Mouse (Mus musculus) kidney, embryonic 14.5 days (tissue): Measurements from ENCODE around the gene Olfr809. TPM values are rescaled to one million over a fixed set of nuclear protein-coding genes. Genes with fewer than 3 reads are reported as not detected.

Source experiments
- ATAC-seq: fragments of 200-750 bp; cut with Nextera tagmentation; 2 replicates; pipeline ENCODE4 v1.8.0; 2017; ENCODE audit warnings: moderate number of reproducible peaks, mild to moderate bottlenecking, moderate TSS enrichment, moderate library complexity; ENCODE audit not compliant: low FRiP score, low TSS enrichment
- H3K27ac ChIP-seq: fragments of 300-500 bp; sonication (generic); 2 replicates; pipeline ENCODE4 v1.5.1; 2014; ENCODE audit warnings: low read depth, mild to moderate bottlenecking, low read length, moderate library complexity, mixed read lengths
- H3K27me3 ChIP-seq: fragments of 300-500 bp; sonication (generic); 2 replicates; pipeline ENCODE4 v1.6.1; 2014; ENCODE audit warnings: mild to moderate bottlenecking, low read length; ENCODE audit not compliant: control insufficient read depth, insufficient read depth
- H3K36me3 ChIP-seq: fragments of 300-500 bp; sonication (generic); 2 replicates; pipeline ENCODE4 v1.6.1; 2014; ENCODE audit warnings: low read length, mixed read lengths; ENCODE audit not compliant: control insufficient read depth, insufficient read depth
- H3K4me1 ChIP-seq: fragments of 300-500 bp; sonication (generic); 2 replicates; pipeline ENCODE4 v1.6.1; 2014; ENCODE audit warnings: low read length, mixed read lengths; ENCODE audit not compliant: control insufficient read depth, insufficient read depth
- H3K4me2 ChIP-seq: fragments of 300-500 bp; sonication (generic); replicated peaks from 2 replicates; pipeline ENCODE4 v1.6.1; 2014; ENCODE audit warnings: low read depth, mild to moderate bottlenecking, low read length
- H3K4me3 ChIP-seq: fragments of 300-500 bp; sonication (generic); 2 replicates; pipeline ENCODE4 v1.5.1; 2014; ENCODE audit warnings: mild to moderate bottlenecking, low read length
- H3K9ac ChIP-seq: fragments of 300-500 bp; sonication (generic); 2 replicates; pipeline ENCODE4 v1.6.1; 2014; ENCODE audit warnings: low read depth, mild to moderate bottlenecking, low read length, moderate library complexity
- H3K9me3 ChIP-seq: fragments of 300-500 bp; sonication (generic); 2 replicates; pipeline ENCODE4 v1.6.1; 2016; ENCODE audit warnings: low read length; ENCODE audit not compliant: control insufficient read depth
- WGBS: fragments of 180-500 bp; shearing (Covaris S2); extraction: QIAGEN DNeasy Blood & Tissue Kit; methylation state at CpG from one replicate; pipeline ENCODE4 v1.1.7; 2014; 5-methylcytosine and 5-hydroxymethylcytosine counted together
- polyA plus RNA-seq: library from polyadenylated mRNA; unstranded; fragments of >200 nt; fragmentation: Nextera tagmentation; extraction: Ambion mirVana; gene quantifications from 2 replicates; pipeline ENCODE4 v1.2.1, GENCODE M21; 2014

The Olfr809 gene
- not detected in 2 replicates for polyA plus RNA-seq

- ATAC-seq, result no peak
- H3K4me1 ChIP-seq, result no peaks in the 10 kb centered on the region
- no peak within 1 kb of the TSS for H3K9ac ChIP-seq
- no peak within 1 kb of the TSS for H3K4me3 ChIP-seq
- H3K36me3 ChIP-seq, result no peaks in the 10 kb centered on the region
- no peak within 1 kb of the TSS for H3K4me2 ChIP-seq
- H3K9me3 ChIP-seq, result no peaks in the 10 kb centered on the region
- H3K27ac ChIP-seq, result no peak within 1 kb of the TSS
- no peaks in the 10 kb centered on the region for H3K27me3 ChIP-seq
These were observed at the start of gene Olfr809 for GRCm38 (mm10) chr10:129774338-129774737. Gene Olfr809 (plus strand): TSS chr10:129774638.

GRCm38 (mm10) chr10:129729275-129729674, 45.2 kb upstream of the Olfr809 start, which contains the start of gene Olfr805:
Gene Olfr805 (minus strand): TSS chr10:129729375.
- WGBS, result 96% methylated on average over 2 of the region's 2 CpGs
- no peaks in the 10 kb centered on the region for H3K27me3 ChIP-seq
- H3K4me2 ChIP-seq, result no peak within 1 kb of the TSS
- no peak for ATAC-seq
- no peak within 1 kb of the TSS for H3K27ac ChIP-seq
- H3K36me3 ChIP-seq, result no peaks in the 10 kb centered on the region
- H3K4me3 ChIP-seq, result no peak within 1 kb of the TSS
- H3K9ac ChIP-seq, result no peak within 1 kb of the TSS
- no peaks in the 10 kb centered on the region for H3K4me1 ChIP-seq
- H3K9me3 ChIP-seq, result no peaks in the 10 kb centered on the region

DNA sequence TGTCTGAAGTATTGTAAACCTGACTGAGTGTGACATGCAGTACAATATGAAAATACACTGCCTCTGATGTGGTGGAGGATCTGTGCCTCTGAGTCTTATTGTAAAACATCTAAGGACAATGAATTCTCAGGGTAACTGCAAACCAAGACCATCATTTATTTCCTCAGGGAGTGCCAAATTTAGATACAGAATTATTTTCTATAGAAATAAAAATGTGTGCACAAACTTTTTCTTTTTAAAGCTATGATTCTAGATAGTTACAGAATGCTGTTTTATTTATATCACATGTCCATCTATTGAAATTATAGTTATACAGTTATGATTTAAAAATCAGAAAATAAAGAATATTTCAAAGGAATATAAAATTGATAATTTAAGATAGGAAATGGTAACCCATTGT, 32.6 kb upstream of the Olfr809 start, which contains the start of gene Olfr806:
Gene Olfr806 (minus strand): TSS at position 101 of the 400 bp plus-strand sequence.
- Histone ChIP-seq H3K36me3 (no peaks in the 10 kb centered on the region), H3K4me1 (no peaks in the 10 kb centered on the region), H3K4me2 (no peak within 1 kb of the TSS), H3K27ac (no peak within 1 kb of the TSS), H3K27me3 (no peaks in the 10 kb centered on the region), H3K9ac (no peak within 1 kb of the TSS), H3K4me3 (no peak within 1 kb of the TSS), H3K9me3 (no peaks in the 10 kb centered on the region)
- ATAC-seq, result no peak

DNA sequence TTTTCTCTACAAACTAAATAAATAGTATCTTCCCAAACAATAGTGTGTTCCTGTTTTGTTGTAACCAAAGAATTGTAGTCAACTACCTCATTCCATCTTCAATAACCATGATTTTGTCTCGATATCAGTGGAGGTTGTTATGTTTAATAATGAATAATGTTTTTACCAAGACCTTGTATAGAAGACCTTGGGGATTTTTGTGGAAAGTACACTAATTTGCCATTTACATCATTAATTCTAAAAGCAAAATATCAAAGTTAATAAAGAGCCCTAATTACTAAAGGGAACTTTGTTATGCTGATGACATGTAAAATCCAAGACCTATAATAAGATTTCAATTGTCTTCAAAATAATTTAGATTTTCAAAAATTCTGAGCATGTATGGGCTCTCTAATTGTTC, 16.7 kb upstream of the Olfr809 start, which contains the start of gene Olfr807:
Gene Olfr807 (minus strand): TSS at position 101 of the 400 bp plus-strand sequence.
- Histone ChIP-seq H3K4me2 (no peak within 1 kb of the TSS), H3K4me3 (no peak within 1 kb of the TSS), H3K4me1 (no peaks in the 10 kb centered on the region), H3K36me3 (no peaks in the 10 kb centered on the region), H3K27ac (no peak within 1 kb of the TSS), H3K9me3 (no peaks in the 10 kb centered on the region), H3K9ac (no peak within 1 kb of the TSS), H3K27me3 (no peaks in the 10 kb centered on the region)
- no peak for ATAC-seq
- 84% methylated on average over 1 of the region's 1 CpGs for WGBS

DNA sequence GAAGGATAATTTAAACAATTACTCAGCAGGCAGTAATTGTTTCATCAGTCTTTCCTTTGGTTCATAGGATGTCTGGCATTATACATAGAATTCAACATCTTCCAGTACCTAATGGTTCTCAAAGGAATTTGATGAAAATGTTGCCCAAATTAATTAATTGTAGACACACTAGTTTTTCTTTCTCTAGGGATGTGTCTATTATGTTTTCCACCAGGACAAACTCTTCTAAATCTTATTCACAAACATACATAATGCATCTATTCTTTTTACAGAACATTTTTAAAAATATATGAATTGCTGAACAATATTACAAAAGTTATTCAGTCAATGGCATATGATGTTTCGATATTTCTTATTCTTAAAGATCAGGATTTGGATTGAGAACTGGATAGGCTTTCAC, 9.3 kb upstream of the Olfr809 start, which contains the start of gene Olfr808:
Gene Olfr808 (plus strand): TSS at position 301 of the 400 bp plus-strand sequence.
- WGBS, result 90% methylated on average over 1 of the region's 1 CpGs
- Histone ChIP-seq H3K9ac (no peak within 1 kb of the TSS), H3K27ac (no peak within 1 kb of the TSS), H3K27me3 (no peaks in the 10 kb centered on the region), H3K4me3 (no peak within 1 kb of the TSS), H3K9me3 (no peaks in the 10 kb centered on the region), H3K4me1 (no peaks in the 10 kb centered on the region), H3K4me2 (no peak within 1 kb of the TSS), H3K36me3 (no peaks in the 10 kb centered on the region)
- ATAC-seq, result no peak

- no peak for ATAC-seq
- H3K9ac ChIP-seq, result no peak overlapping the region
- H3K36me3 ChIP-seq, result no peaks in the 10 kb centered on the region
- H3K9me3 ChIP-seq, result no peaks in the 10 kb centered on the region
- H3K4me1 ChIP-seq, result no peaks in the 10 kb centered on the region
- H3K27me3 ChIP-seq, result no peaks in the 10 kb centered on the region
- H3K4me3 ChIP-seq, result no peak overlapping the region
- no peak overlapping the region for H3K4me2 ChIP-seq
- no peak overlapping the region for H3K27ac ChIP-seq
These were observed 3.7 kb downstream of the Olfr809 start for GRCm38 (mm10) chr10:129778123-129778522.

GRCm38 (mm10) chr10:129794817-129795216, 20.4 kb downstream of the Olfr809 start, which contains the start of gene Olfr810:
Gene Olfr810 (minus strand): TSS chr10:129794917.
- Histone ChIP-seq H3K4me1 (no peaks in the 10 kb centered on the region), H3K27ac (no peak within 1 kb of the TSS), H3K9ac (no peak within 1 kb of the TSS), H3K4me2 (no peak within 1 kb of the TSS), H3K4me3 (no peak within 1 kb of the TSS), H3K27me3 (no peaks in the 10 kb centered on the region), H3K36me3 (no peaks in the 10 kb centered on the region), H3K9me3 (no peaks in the 10 kb centered on the region)
- ATAC-seq, result no peak

- Histone ChIP-seq H3K4me3 (no peak within 1 kb of the TSS), H3K9ac (no peak within 1 kb of the TSS), H3K4me2 (no peak within 1 kb of the TSS), H3K4me1 (no peaks in the 10 kb centered on the region), H3K9me3 (no peaks in the 10 kb centered on the region), H3K36me3 (no peaks in the 10 kb centered on the region), H3K27me3 (no peaks in the 10 kb centered on the region), H3K27ac (no peak within 1 kb of the TSS)
- ATAC-seq, result no peak
- 84% methylated on average over 4 of the region's 4 CpGs for WGBS
These were observed 29.9 kb downstream of the Olfr809 start, which contains the start of gene Olfr811 for GRCm38 (mm10) chr10:129804296-129804695. Gene Olfr811 (minus strand): TSS chr10:129804396.
